In the genomic region with DNA sequence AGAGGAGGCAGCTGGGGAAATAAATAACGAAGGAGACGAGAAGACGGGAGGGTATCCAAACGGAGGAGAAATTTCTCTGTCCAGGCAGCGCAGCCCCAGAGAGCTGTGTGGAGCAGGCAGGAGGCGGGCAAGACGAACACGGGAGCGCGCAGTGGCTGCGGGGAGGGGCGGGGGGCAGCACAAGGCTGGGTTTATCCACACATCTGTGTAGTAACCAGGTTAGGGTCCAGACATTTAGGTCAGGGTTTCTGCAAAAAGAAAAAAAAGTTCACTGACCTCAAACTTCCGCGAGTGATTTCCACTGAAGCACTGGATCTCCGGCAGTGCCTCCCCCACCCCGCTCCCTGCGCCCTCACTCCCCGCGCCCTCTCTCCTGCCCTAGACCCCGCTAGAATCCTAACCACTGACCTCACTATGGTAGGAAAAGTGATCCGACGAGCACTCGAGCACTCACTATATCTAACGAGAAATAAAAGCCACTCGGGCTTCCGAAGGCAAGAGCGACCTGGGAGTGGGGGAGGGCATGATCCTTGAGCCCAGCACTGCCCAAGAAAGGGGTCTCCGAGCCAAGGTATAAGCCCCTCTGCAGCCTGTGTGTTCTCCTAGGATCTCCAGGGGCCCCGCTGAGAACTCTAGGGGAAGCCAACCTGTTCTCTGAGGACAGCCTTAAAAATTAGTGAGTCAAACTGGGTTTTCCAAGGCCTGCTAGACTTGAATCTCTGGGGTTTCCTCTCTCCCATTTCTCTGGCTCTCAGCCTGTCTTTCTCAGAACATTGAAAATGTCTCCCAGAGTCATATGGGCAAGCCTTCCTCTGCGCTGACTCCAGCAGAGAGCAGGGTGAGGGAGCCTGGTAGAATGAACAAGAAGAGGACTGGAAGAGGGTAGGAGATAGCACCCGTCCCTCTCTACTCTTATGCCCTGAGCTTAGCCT, we compare ENCODE assay signal across 8 mouse cellular contexts. TPM values are rescaled to one million over a fixed set of nuclear protein-coding genes. Genes with fewer than 3 reads are reported as not detected.
DNase-seq lines count a peak whose midpoint lies in the region; ATAC-seq lines count a peak whose summit lies in the region.

A gene (minus strand): TSS at position 227 of the 932 bp plus-strand sequence.

- no peak for ATAC-seq in cerebellum, adult (ENCODE audit: insufficient number of reproducible peaks, low FRiP score, low TSS enrichment)
- ATAC-seq in forebrain, embryonic 13.5 days: peak; percentile 43
- no peak for ATAC-seq in midbrain, embryonic 14.5 days (ENCODE audit: low FRiP score, low TSS enrichment)

- H3K4me2 ChIP-seq in forebrain, embryonic 13.5 days: peak within 1 kb of the TSS; percentile 85
- H3K4me2 ChIP-seq in midbrain, embryonic 14.5 days (ENCODE audit: low read length): peak within 1 kb of the TSS; percentile 67

- H3K9me3 ChIP-seq in forebrain, embryonic 13.5 days (replicated peaks): no peaks in the 10 kb centered on the region
- no peaks in the 10 kb centered on the region for H3K9me3 ChIP-seq in midbrain, embryonic 14.5 days (ENCODE audit: control insufficient read depth, low read length)

- H3K9ac ChIP-seq in forebrain, embryonic 13.5 days: peak within 1 kb of the TSS; percentile 55
- H3K9ac ChIP-seq in midbrain, embryonic 14.5 days (replicated peaks; ENCODE audit: low read length): peak within 1 kb of the TSS; percentile 49

- H3K27ac ChIP-seq in forebrain, embryonic 13.5 days: no peak within 1 kb of the TSS
- no peak within 1 kb of the TSS for H3K27ac ChIP-seq in midbrain, embryonic 14.5 days (replicated peaks; ENCODE audit: low read depth, low read length)

- H3K27me3 ChIP-seq in forebrain, embryonic 13.5 days: peaks cover 24% of the 10 kb centered on the region
- H3K27me3 ChIP-seq in midbrain, embryonic 14.5 days (ENCODE audit: control insufficient read depth, insufficient read depth, low read length): peaks cover 17% of the 10 kb centered on the region

- H3K4me3 ChIP-seq in forebrain, embryonic 13.5 days: peak within 1 kb of the TSS; percentile 42
- H3K4me3 ChIP-seq in midbrain, embryonic 14.5 days (replicated peaks; ENCODE audit: low read depth, low read length): peak within 1 kb of the TSS; percentile 37

- peak; percentile 46 for DNase-seq in cerebellum, adult 11 months
- peak; percentile 28 for DNase-seq in right cerebral cortex, postnatal 14 days
- DNase-seq in right cerebral cortex, postnatal 25 days: no peak
- peak in 1 of 2 experiments; percentile 51 for DNase-seq in layer of hippocampus, postnatal 25 days (ENCODE audit: extremely low spot score in 1 of 2, low spot score in 1 of 2)
- peak; percentile 68 for DNase-seq in midbrain, embryonic 14.5 days
- no peak for DNase-seq in urinary bladder, postnatal 14 days (ENCODE audit: low spot score)

- H3K36me3 ChIP-seq in forebrain, embryonic 13.5 days (ENCODE audit: poor library complexity, severe bottlenecking): no peaks in the 10 kb centered on the region
- no peaks in the 10 kb centered on the region for H3K36me3 ChIP-seq in midbrain, embryonic 14.5 days (ENCODE audit: control insufficient read depth, insufficient read depth, low read length)

- H3K4me1 ChIP-seq in forebrain, embryonic 13.5 days: peaks cover 44% of the 10 kb centered on the region
- H3K4me1 ChIP-seq in midbrain, embryonic 14.5 days (ENCODE audit: control insufficient read depth, insufficient read depth, low read length): peaks cover 36% of the 10 kb centered on the region

- WGBS in forebrain, embryonic 13.5 days: 6% methylated on average over 31 of the region's 31 CpGs
- 6% methylated on average over 31 of the region's 31 CpGs for WGBS in midbrain, embryonic 14.5 days

RNA-seq across cellular contexts. Expression of the gene that starts here (rescaled TPM):
- 5.8 and 6.3 TPM in 2 replicates for polyA plus RNA-seq in forebrain, embryonic 13.5 days (2015; fragmentation: Nextera tagmentation; extraction: Ambion mirVana)
- total RNA-seq in layer of hippocampus, postnatal 25 days (2021): 100 to 1,000 TPM; 165 to 231 TPM
- polyA plus RNA-seq in midbrain, embryonic 14.5 days (2014; fragmentation: Nextera tagmentation; extraction: Ambion mirVana): 16.8 and 19.2 TPM in 2 replicates

Comparison
In these comparisons a context has a peak if more than half of its experiments do, and no peak if none do; other contexts are left out.
1. DNase-seq: peak in cerebellum, adult 11 months (single experiment), right cerebral cortex, postnatal 14 days (single experiment) and midbrain, embryonic 14.5 days (single experiment); none in right cerebral cortex, postnatal 25 days (single experiment) and urinary bladder, postnatal 14 days (single experiment).